Mouse (Mus musculus) limb, embryonic 14.5 days (tissue): Measurements from ENCODE around the gene Ctdspl. TPM values are rescaled to one million over a fixed set of nuclear protein-coding genes. Genes with fewer than 3 reads are reported as not detected.

ENCODE experiments used
- ATAC-seq: fragments of 200-750 bp; cut with Nextera tagmentation; 2 replicates; pipeline ENCODE4 v1.8.0; 2017; ENCODE audit warnings: low read depth, moderate number of reproducible peaks, moderate TSS enrichment; ENCODE audit not compliant: low FRiP score
- DNase-seq: peaks from one replicate; pipeline ENCODE4 v3.0.0-alpha.2; 2015; ENCODE audit warnings: low spot score
- H3K27ac ChIP-seq: fragments of 300-500 bp; sonication (generic); replicated peaks from 2 replicates; pipeline ENCODE4 v1.5.1; 2014; ENCODE audit warnings: low read depth, mild to moderate bottlenecking, low read length, moderate library complexity, mixed read lengths
- H3K27me3 ChIP-seq: fragments of 300-500 bp; sonication (generic); 2 replicates; pipeline ENCODE4 v1.6.1; 2014; ENCODE audit warnings: low read length, mixed read lengths; ENCODE audit not compliant: control insufficient read depth, insufficient read depth
- H3K36me3 ChIP-seq: fragments of 300-500 bp; sonication (generic); 2 replicates; pipeline ENCODE4 v1.6.1; 2014; ENCODE audit warnings: mild to moderate bottlenecking, low read length, moderate library complexity, mixed read lengths; ENCODE audit not compliant: control insufficient read depth, insufficient read depth
- H3K4me1 ChIP-seq: fragments of 300-500 bp; sonication (generic); 2 replicates; pipeline ENCODE4 v1.6.1; 2014; ENCODE audit warnings: antibody characterized with exemption, low read length, mixed read lengths; ENCODE audit not compliant: control insufficient read depth, insufficient read depth
- H3K4me2 ChIP-seq: fragments of 300-500 bp; sonication (generic); replicated peaks from 2 replicates; pipeline ENCODE4 v1.6.1; 2014; ENCODE audit warnings: low read depth, mild to moderate bottlenecking, low read length, moderate library complexity; ENCODE audit not compliant: severe bottlenecking
- H3K4me3 ChIP-seq: fragments of 300-500 bp; sonication (generic); replicated peaks from 2 replicates; pipeline ENCODE4 v1.5.1; 2014; ENCODE audit warnings: low read length
- H3K9ac ChIP-seq: fragments of 300-500 bp; sonication (generic); 2 replicates; pipeline ENCODE4 v1.6.1; 2014; ENCODE audit warnings: mild to moderate bottlenecking, low read depth, low read length, moderate library complexity; ENCODE audit not compliant: severe bottlenecking
- H3K9me3 ChIP-seq: fragments of 300-500 bp; sonication (generic); 2 replicates; pipeline ENCODE4 v1.6.1; 2016; ENCODE audit warnings: low read length; ENCODE audit not compliant: control insufficient read depth
- POLR2A ChIP-seq: fragments of 200-500 bp; IDR thresholded peaks from 2 replicates; pipeline ENCODE4 v1.8.0; 2012; ENCODE audit warnings: inconsistent platforms, mild to moderate bottlenecking, moderate library complexity, borderline replicate concordance; ENCODE audit not compliant: insufficient read depth, insufficient read length; ENCODE audit errors: extremely low read depth
- WGBS: fragments of 180-500 bp; shearing (Covaris S2); extraction: QIAGEN DNeasy Blood & Tissue Kit; methylation state at CpG from one replicate; pipeline ENCODE4 v1.1.7; 2014; 5-methylcytosine and 5-hydroxymethylcytosine counted together
- polyA plus RNA-seq, 2 experiments: library from polyadenylated mRNA; depleted of rRNA in 1 of 2; stranded (reverse) in 1 of 2; unstranded in 1 of 2; fragments of >200 nt; fragmentation: Nextera tagmentation in 1 of 2; extraction: Ambion mirVana in 1 of 2; gene quantifications; 2 replicates each; pipeline versions ENCODE4 v1.2.1 to v1.2.3; 2012 to 2014

The Ctdspl gene
- polyA plus RNA-seq, 2 experiments: 23.8 to 38.0 TPM

DNA sequence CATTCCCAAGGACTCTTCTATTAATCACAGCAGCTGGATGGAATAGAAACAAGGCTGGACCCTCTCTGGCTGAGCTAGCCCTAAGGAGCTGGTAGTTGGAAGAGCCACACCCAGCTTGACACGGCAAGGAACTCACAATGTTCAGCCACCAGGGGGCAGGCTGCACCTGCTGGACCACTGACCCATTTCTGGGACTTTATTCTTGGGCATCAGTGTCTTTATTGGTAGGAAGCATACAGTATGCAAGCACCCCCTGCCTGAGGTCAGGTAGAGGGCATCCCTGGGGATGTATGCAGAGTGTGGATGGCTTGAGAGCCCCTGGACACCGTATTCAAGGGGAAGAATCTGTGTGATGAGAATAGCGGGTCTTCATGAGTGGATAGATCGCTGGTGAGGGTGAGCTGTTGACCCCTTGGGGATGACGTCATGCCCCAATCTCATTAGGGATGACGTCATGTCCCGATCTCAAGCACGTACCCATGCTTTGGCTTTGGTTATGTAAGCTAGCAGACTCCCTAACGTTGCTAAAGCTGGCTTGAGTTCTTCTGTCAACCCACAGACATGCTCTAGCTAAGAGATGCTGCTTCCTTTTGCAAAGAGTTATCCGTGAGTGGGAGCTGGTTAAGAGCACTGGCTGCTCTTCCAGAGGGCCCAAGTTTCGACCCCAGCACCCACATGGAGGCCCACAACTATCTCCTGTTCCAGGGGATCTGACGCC is 5.3 kb upstream of the Ctdspl start:
- ATAC-seq (peak; percentile 14; the same call in 1 of the 2 replicates), DNase-seq (peak; percentile 84)
- no peak overlapping the region for H3K27ac ChIP-seq
- no peaks in the 10 kb centered on the region for H3K36me3 ChIP-seq
- no peak overlapping the region for H3K4me2 ChIP-seq
- H3K9ac ChIP-seq: no peak overlapping the region
- H3K9me3 ChIP-seq: no peaks in the 10 kb centered on the region
- no peak for TF ChIP-seq POLR2A
- 55% methylated on average over 12 of the region's 12 CpGs for WGBS
- H3K4me3 ChIP-seq: no peak overlapping the region
- H3K27me3 ChIP-seq: no peaks in the 10 kb centered on the region
- peaks cover 19% of the 10 kb centered on the region for H3K4me1 ChIP-seq

DNA sequence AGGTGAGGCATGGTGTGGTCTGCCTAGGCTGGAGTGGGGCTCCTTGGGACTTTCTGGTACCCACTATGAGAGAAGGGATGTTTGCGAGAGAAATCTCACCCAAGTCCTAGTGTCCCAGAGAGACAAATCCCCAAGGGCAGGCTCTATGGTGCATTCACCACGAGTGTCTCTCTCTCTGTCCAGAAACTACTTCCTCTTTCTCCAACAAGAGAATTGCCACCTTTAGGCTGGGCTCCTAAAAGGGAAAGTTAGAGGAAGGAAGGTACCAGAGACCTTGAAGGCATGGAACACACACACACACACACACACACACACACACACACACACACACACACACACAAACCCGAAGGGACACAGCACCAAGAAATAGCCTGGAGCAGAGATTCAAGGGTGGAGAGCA is 4.3 kb upstream of the Ctdspl start:
- Histone ChIP-seq H3K4me2 (no peak overlapping the region), H3K36me3 (no peaks in the 10 kb centered on the region), H3K27me3 (no peaks in the 10 kb centered on the region), H3K9ac (no peak overlapping the region), H3K4me1 (peaks cover 19% of the 10 kb centered on the region), H3K27ac (no peak overlapping the region), H3K4me3 (no peak overlapping the region), H3K9me3 (no peaks in the 10 kb centered on the region)
- no peak for ATAC-seq
- DNase-seq: no peak
- WGBS: 63% methylated on average over 3 of the region's 3 CpGs
- TF ChIP-seq POLR2A: no peak

DNA sequence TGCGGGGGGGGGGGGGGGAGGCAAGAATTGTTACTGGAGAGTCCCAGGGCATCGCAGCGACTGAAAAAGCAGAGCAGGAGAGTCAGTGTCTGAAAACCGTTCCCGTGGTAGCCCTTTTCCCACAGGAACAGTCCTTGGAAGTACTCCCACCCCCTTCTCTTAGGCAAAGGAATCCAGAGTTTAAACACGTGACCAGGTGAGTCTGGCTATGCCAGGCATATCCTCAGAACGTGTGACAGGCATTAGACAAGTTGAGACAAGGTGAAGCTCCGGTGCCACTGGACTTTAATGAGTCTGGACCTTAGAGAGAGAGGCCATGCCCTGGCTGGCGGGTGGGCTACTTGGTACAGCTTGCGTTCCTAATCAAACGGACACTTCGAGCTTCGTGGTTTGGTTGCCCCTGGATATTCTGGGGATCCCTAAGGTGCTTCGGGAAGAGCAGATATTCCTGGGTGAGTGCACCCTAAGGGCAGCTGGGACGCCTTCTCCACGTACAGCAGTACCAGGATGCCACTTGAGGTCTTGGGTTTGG is 1.6 kb upstream of the Ctdspl start:
- Histone ChIP-seq H3K4me3 (peak overlapping the region; percentile 83), H3K27ac (no peak overlapping the region), H3K9ac (peak overlapping the region; percentile 47), H3K9me3 (no peaks in the 10 kb centered on the region), H3K27me3 (no peaks in the 10 kb centered on the region), H3K4me2 (peak overlapping the region; percentile 95), H3K4me1 (peaks cover 39% of the 10 kb centered on the region), H3K36me3 (no peaks in the 10 kb centered on the region)
- TF ChIP-seq POLR2A: no peak
- DNase-seq (no peak), ATAC-seq (no peak)
- WGBS: 16% methylated on average over 16 of the region's 16 CpGs

DNA sequence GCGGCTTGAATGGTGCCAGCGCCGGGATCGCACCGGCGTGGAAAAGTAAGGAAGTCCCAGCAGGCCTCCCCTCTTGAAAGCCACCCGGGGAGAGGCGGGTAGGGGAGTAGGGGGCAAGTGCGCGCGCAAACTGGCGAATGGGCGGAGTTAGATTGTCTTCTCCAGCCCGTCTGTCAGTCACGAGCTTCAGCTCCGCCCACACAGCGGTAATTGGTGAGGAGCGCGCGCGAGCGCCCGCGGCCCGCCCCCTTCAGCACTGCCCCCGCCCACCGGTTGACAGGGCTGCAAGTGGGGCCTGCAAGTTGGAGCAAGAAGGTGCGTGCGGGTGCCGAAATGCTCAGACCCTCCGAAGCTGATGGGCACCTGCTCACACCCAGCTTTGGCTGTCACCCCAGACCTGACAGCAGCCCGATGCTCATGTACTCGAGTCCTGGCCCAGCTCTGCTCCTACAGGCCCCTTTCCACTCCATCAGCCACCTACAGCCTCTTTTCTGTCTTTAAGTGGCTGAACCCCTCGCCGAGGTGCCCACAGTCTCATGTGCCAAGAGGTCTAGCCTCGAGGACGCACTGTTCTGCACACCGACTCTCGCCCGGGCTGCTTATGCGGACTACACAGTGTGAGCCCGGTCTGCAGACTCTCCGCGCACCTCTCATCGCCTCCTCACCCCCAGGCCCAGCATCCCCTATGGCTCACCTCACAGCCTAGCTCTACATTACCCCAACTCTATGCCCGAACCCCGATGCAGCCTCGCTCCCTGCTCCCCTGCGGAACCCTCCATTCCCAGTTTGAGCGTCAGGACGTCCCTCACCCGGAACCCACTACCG is 755 bp upstream of the Ctdspl start:
- Histone ChIP-seq H3K27ac (peak overlapping the region; percentile 87), H3K4me1 (peaks cover 35% of the 10 kb centered on the region), H3K4me2 (peak overlapping the region; percentile 95), H3K27me3 (no peaks in the 10 kb centered on the region), H3K9ac (peak overlapping the region; percentile 81), H3K36me3 (no peaks in the 10 kb centered on the region; the same call in 1 of the 2 replicates), H3K4me3 (peak overlapping the region; percentile 83), H3K9me3 (no peaks in the 10 kb centered on the region)
- DNase-seq (peak; percentile 98), ATAC-seq (peak; percentile 91)
- 0 out of 2 replicates have a peak, but pooled peaks have one; percentile 9 for TF ChIP-seq POLR2A
- 0% methylated on average over 49 of the region's 53 CpGs for WGBS

DNA sequence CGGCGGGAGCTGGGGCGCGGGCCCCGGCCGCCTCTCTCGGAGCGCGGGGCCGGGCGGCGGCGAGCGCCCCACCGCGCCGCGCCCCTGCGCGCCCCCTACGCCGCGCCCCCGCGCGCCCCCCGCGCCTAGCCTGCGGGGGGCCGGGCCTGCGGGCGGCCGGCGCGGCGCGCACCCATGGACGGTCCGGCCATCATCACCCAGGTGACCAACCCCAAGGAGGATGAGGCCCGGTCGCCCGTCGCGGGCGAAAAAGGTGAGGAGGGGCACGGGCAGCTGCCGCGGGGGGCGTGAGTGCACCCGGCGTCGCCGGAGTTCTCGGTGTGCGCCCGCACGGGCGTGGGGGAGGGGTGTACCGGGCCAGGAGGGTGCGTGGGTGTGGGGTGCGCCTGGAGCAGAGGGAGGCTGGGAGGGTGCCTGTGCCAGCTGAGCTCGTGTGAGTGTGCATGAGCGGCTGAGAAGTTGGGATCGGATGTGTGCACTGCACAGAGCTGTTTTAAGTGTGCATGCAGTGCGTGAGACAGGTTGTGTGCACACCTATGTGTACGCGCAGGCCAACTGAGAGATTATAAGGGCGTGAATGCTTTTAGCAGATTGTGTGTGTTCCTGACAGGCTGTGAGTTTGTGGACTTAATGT is 552 bp downstream of the Ctdspl start:
- Histone ChIP-seq H3K9me3 (no peaks in the 10 kb centered on the region), H3K27me3 (no peaks in the 10 kb centered on the region), H3K9ac (peak overlapping the region; percentile 81), H3K4me3 (peak overlapping the region; percentile 83), H3K4me1 (peaks cover 29% of the 10 kb centered on the region), H3K36me3 (no peaks in the 10 kb centered on the region; the same call in 1 of the 2 replicates), H3K27ac (peak overlapping the region; percentile 87), H3K4me2 (peak overlapping the region; percentile 95)
- DNase-seq (no peak), ATAC-seq (peak; percentile 5; the same call in 1 of the 2 replicates)
- 2% methylated on average over 31 of the region's 68 CpGs for WGBS
- TF ChIP-seq POLR2A: no peak
